Comparison of ENCODE assay signal across 8 mouse cellular contexts in the genomic region with DNA sequence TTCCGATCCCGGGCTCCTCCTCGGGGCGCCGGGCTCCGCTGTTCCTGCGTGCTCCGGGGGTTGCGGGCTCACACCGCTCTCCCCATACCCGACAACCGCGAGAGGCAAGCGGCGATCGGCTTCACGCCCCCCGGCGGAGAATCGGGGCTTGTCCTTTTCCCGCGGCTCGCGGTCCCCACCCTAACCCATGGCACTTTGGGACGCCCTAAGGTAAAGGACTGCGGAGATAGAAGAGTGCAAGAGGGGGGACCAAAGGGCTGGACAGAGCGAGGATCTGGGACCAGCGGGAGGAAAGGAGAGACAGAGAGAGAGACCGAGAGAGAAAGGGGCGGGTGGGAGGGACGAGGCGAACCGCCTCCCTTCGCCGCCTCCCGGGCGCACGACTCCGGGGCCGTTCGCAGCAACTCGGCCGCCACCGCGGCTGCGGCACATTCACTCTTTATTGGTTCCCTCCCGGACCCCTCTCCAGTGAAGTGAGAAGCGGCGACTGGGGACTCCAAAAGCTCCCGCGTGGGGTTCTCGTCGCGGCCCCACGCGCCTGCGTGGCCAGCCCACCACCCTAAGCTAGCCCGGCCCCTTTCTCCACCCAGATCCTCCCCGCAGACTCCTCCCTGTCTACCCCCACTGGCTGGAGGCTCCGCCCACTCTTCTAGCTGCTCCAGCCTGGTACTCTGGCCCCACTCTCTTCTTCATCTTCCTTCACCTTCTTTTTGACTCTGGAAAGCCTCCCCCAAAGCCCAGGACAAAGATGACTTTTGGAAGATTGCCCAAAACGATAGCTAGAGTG. TPM values are rescaled to one million over a fixed set of nuclear protein-coding genes. Genes with fewer than 3 reads are reported as not detected.
DNase-seq lines count a peak whose midpoint lies in the region; ATAC-seq lines count a peak whose summit lies in the region.

A gene (minus strand): TSS at position 544 of the 787 bp plus-strand sequence.

- WGBS in hindbrain, embryonic 13.5 days, result under 1% methylated on average over 50 of the region's 61 CpGs

- peak within 1 kb of the TSS; percentile 77 for H3K4me3 ChIP-seq in hindbrain, embryonic 13.5 days

- peak within 1 kb of the TSS; percentile 80 for H3K4me2 ChIP-seq in hindbrain, embryonic 13.5 days

- peak within 1 kb of the TSS; percentile 86 for H3K9ac ChIP-seq in hindbrain, embryonic 13.5 days

- H3K27me3 ChIP-seq in hindbrain, embryonic 13.5 days, result no peaks in the 10 kb centered on the region

- peak within 1 kb of the TSS; percentile 93 for H3K27ac ChIP-seq in hindbrain, embryonic 13.5 days

- peaks cover 57% of the 10 kb centered on the region for H3K4me1 ChIP-seq in hindbrain, embryonic 13.5 days (replicated peaks)

- peak; percentile 57 for DNase-seq in T-cell, adult 2 months (ENCODE audit: low spot score)
- DNase-seq in cerebellum, postnatal 14 days, result peak; percentile 93 to 94
- DNase-seq in frontal cortex, postnatal 25 days (ENCODE audit: low spot score in 2 of 2), result peak; percentile 67 to 75
- DNase-seq in layer of hippocampus, postnatal 36 days, result peak; percentile 88 to 91
- DNase-seq in lung, postnatal 14 days, result peak; percentile 88
- DNase-seq in ovary, postnatal 36 days (ENCODE audit: low spot score), result peak; percentile 89
- peak; percentile 80 for DNase-seq in thymus, postnatal 25 days

- H3K36me3 ChIP-seq in hindbrain, embryonic 13.5 days, result no peaks in the 10 kb centered on the region

- ATAC-seq in hindbrain, embryonic 13.5 days (ENCODE audit: low FRiP score), result peak; percentile 97

- no peaks in the 10 kb centered on the region for H3K9me3 ChIP-seq in hindbrain, embryonic 13.5 days

RNA-seq across cellular contexts. Expression of the gene that starts here (rescaled TPM):
- polyA plus RNA-seq in hindbrain, embryonic 13.5 days (2015; fragmentation: Nextera tagmentation; extraction: Ambion mirVana), result 11.9 TPM in 2 replicates
- total RNA-seq in layer of hippocampus, postnatal 36 days (2021), result 10 to 100 TPM; 11.9 TPM

Comparison
In these comparisons a context has a peak if more than half of its experiments do, and no peak if none do; other contexts are left out.
1. Peak in every context shown above with its lines: DNase-seq, ATAC-seq, H3K4me3 ChIP-seq and H3K27ac ChIP-seq.